ENCODE assay signal across 29 mouse cellular contexts in the genomic region with DNA sequence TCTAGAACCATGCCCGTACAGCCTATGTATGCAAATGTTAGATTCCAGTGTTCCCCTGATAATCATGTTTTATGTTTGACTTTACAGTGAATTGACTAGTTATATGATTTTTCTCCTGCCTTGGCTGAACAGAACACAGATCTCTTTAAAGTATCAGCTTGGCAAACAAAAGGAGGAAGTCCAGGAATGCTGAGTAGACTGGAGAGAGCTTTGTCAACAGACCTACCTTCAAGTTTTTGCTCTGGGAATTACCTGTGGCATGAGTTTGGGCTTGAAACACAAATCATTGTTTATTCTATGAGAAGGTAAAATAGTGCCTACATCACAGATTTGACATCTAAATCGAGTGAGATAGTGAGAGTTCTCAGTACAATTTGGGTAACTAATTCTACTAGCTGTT.
"Had no signal": no experiment of that assay in that cellular context is flagged by ENCODE, and none has a peak within 500 bp of the region (broad histone marks: within the 10 kb centered on the region; RNA-seq: fewer than 3 reads in every experiment).

No protein-coding gene starts in this region.

- DNase-seq: layer of hippocampus, postnatal 36 days; left cerebral cortex, postnatal 4 days; liver; liver, embryonic 13.5 days; liver, postnatal 0 days; lung, adult 18-20 months; lung, adult 2 months; lung, embryonic 14.5 days; lung, postnatal 10 days; midbrain, embryonic 14.5 days had no signal

- H3K9ac ChIP-seq: limb, embryonic 12.5 days; limb, embryonic 13.5 days; limb, embryonic 15.5 days; liver, embryonic 12.5 days; liver, embryonic 13.5 days; liver, embryonic 14.5 days; liver, embryonic 15.5 days; liver, postnatal 0 days; lung, embryonic 14.5 days; midbrain, embryonic 12.5 days; midbrain, embryonic 13.5 days; midbrain, embryonic 15.5 days; neural tube, embryonic 12.5 days had no signal

- H3K27me3 ChIP-seq: liver, embryonic 13.5 days; liver, embryonic 15.5 days; midbrain, embryonic 12.5 days; midbrain, embryonic 15.5 days had no signal

- H3K9me3 ChIP-seq: limb, embryonic 10.5 days; limb, embryonic 12.5 days; limb, embryonic 13.5 days; limb, embryonic 15.5 days; liver, embryonic 12.5 days; liver, embryonic 13.5 days; liver, embryonic 15.5 days; megakaryocyte, embryonic 14.5 days; midbrain, embryonic 10.5 days; midbrain, embryonic 12.5 days; midbrain, embryonic 13.5 days; midbrain, embryonic 15.5 days; neural tube, embryonic 12.5 days had no signal

- H3K27ac ChIP-seq: left cerebral cortex, adult 2 months; limb, embryonic 10.5 days; limb, embryonic 12.5 days; limb, embryonic 13.5 days; limb, embryonic 15.5 days; liver, embryonic 12.5 days; liver, embryonic 13.5 days; liver, embryonic 14.5 days; liver, embryonic 15.5 days; macrophage; midbrain, embryonic 10.5 days; midbrain, embryonic 12.5 days; midbrain, embryonic 13.5 days; midbrain, embryonic 15.5 days; neural tube, embryonic 12.5 days had no signal

- H3K4me1 ChIP-seq: liver, embryonic 12.5 days; liver, embryonic 13.5 days; liver, embryonic 15.5 days; midbrain, embryonic 12.5 days; midbrain, embryonic 13.5 days; midbrain, embryonic 15.5 days had no signal

- H3K36me3 ChIP-seq: limb, embryonic 10.5 days; limb, embryonic 12.5 days; limb, embryonic 13.5 days; limb, embryonic 15.5 days; liver, embryonic 12.5 days; liver, embryonic 13.5 days; liver, embryonic 15.5 days; midbrain, embryonic 10.5 days; midbrain, embryonic 12.5 days; midbrain, embryonic 13.5 days; midbrain, embryonic 15.5 days; neural tube, embryonic 12.5 days had no signal

- H3K4me3 ChIP-seq: left cerebral cortex, adult 2 months; limb, embryonic 10.5 days; limb, embryonic 12.5 days; limb, embryonic 13.5 days; limb, embryonic 15.5 days; liver, embryonic 12.5 days; liver, embryonic 13.5 days; liver, embryonic 15.5 days; megakaryocyte, embryonic 14.5 days; midbrain, embryonic 10.5 days; midbrain, embryonic 12.5 days; midbrain, embryonic 13.5 days; midbrain, embryonic 15.5 days; myocyte; neural tube, embryonic 12.5 days had no signal

- ATAC-seq: liver, embryonic 12.5 days; liver, postnatal 0 days; midbrain, embryonic 13.5 days; midbrain, embryonic 15.5 days; midbrain, embryonic 16.5 days had no signal

- H3K4me2 ChIP-seq: limb, embryonic 12.5 days; limb, embryonic 13.5 days; limb, embryonic 15.5 days; liver, embryonic 11.5 days; liver, embryonic 12.5 days; liver, embryonic 13.5 days; liver, embryonic 15.5 days; lung, embryonic 14.5 days; midbrain, embryonic 11.5 days; midbrain, embryonic 12.5 days; midbrain, embryonic 13.5 days; midbrain, embryonic 15.5 days; neural tube, embryonic 12.5 days had no signal
